Mouse (Mus musculus) thymus, adult 2 months (tissue): ENCODE results near the gene Lysmd3.

Experiments used
- CTCF ChIP-seq: fragments of 200-500 bp; IDR thresholded peaks from 2 replicates; pipeline ENCODE4 v1.5.1; 2012; ENCODE audit warnings: mild to moderate bottlenecking, control low read depth, low read length, moderate library complexity, borderline replicate concordance; ENCODE audit not compliant: control insufficient read depth, poor library complexity, insufficient read depth; ENCODE audit errors: extremely low read depth
- POLR2A ChIP-seq: fragments of 200-500 bp; IDR thresholded peaks from 2 replicates; pipeline ENCODE4 v1.6.1; 2012; ENCODE audit warnings: mild to moderate bottlenecking, low read length, control low read depth, moderate library complexity; ENCODE audit not compliant: control insufficient read depth, poor library complexity, insufficient read depth; ENCODE audit errors: extremely low read depth

- TF ChIP-seq POLR2A (no peak), CTCF (no peak)
Measured at GRCm38 (mm10) chr13:81644047-81644565, 13.4 kb upstream of the Lysmd3 start.
